Mouse (Mus musculus): Measurements from ENCODE around the gene Ipo9.
"Not testable (repeated sequence)": the region's sequence is repeated elsewhere in the genome, so short reads cannot be mapped to it uniquely, and the experiment has no call there.

DNA sequence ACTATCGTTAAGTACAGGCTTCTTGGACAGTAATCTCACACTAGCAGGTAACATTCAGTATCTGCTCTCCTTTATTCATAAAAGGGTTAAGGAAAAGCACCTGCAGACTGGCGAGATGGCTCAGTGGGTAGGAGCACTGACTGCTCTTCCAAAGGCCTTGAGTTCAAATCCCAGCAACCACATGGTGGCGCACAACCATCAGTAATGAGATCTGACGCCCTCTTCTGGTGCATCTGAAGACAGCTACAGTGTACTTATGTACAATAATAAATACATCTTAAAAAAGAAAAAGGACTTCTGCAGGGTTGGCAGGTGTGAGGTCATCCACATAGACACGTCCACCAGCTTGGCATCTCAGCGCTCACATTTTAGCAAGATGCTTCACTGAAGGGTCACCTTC, 48.7 kb downstream of the Ipo9 start:
- not testable (repeated sequence) for TF ChIP-seq POLR2A (IDR thresholded peaks at IDR 0.05; ENCODE audit: low read depth, low read length)
- peak; percentile 21; the same call in 1 of the 2 replicates for TF ChIP-seq CTCF (conservative IDR thresholded peaks at IDR 0.05; ENCODE audit: insufficient read depth, insufficient read length, low read depth, low read length)
